Mouse (Mus musculus) bone marrow macrophage, adult 2 months (primary cell): ENCODE measurements around the gene Reln. TPM values are rescaled to one million over a fixed set of nuclear protein-coding genes. Genes with fewer than 3 reads are reported as not detected.

Experiments used
- H3K27ac ChIP-seq: 2 replicates; pipeline ENCODE4 v1.5.1; 2012; ENCODE audit warnings: low read depth, low read length; ENCODE audit not compliant: insufficient read depth
- H3K4me1 ChIP-seq: 2 replicates; pipeline ENCODE4 v1.6.1; 2012; ENCODE audit warnings: low read length; ENCODE audit not compliant: control insufficient read depth, insufficient read depth
- H3K4me3 ChIP-seq: 2 replicates; pipeline ENCODE4 v1.5.1; 2012; ENCODE audit warnings: mild to moderate bottlenecking, low read length, moderate library complexity; ENCODE audit not compliant: insufficient read depth
- CTCF ChIP-seq: IDR thresholded peaks from 2 replicates; pipeline ENCODE4 v1.5.1; 2012; ENCODE audit warnings: low read depth, mild to moderate bottlenecking, low read length, moderate library complexity
- POLR2A ChIP-seq: IDR thresholded peaks from 2 replicates; pipeline ENCODE4 v1.6.1; 2012; ENCODE audit warnings: mild to moderate bottlenecking, low read depth, low read length, borderline replicate concordance
- polyA plus RNA-seq: library from polyadenylated mRNA; stranded (reverse); fragments of >200 nt; gene quantifications from 2 replicates; pipeline ENCODE4 v1.2.4, GENCODE M21; 2012; ENCODE audit not compliant: missing spikeins, insufficient read depth, insufficient read length

Reln gene
- polyA plus RNA-seq, 1 experiment = not detected

DNA sequence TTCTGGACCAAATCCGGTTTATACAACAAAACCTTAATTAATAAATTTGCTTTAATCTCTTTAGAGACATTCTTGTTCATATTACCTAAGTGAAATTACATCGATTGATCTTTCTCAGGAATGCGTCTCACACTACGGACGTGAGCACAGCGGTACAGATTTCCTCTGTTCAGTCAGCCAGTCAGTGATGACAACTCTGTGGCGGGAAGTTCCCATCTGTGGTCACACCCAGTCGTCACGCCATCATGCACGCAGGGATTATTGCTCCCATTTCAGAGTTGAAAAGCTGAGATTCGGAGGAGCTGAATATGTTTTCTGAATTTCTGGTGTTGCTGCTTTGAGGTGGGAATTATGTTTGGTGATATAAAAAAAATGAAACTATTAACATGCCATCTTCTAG lies 316.1 kb downstream of the Reln start:
- H3K4me3 ChIP-seq = no peak overlapping the region
- TF ChIP-seq POLR2A (no peak), CTCF (no peak)
- H3K4me1 ChIP-seq = no peaks in the 10 kb centered on the region
- H3K27ac ChIP-seq = no peak overlapping the region

DNA sequence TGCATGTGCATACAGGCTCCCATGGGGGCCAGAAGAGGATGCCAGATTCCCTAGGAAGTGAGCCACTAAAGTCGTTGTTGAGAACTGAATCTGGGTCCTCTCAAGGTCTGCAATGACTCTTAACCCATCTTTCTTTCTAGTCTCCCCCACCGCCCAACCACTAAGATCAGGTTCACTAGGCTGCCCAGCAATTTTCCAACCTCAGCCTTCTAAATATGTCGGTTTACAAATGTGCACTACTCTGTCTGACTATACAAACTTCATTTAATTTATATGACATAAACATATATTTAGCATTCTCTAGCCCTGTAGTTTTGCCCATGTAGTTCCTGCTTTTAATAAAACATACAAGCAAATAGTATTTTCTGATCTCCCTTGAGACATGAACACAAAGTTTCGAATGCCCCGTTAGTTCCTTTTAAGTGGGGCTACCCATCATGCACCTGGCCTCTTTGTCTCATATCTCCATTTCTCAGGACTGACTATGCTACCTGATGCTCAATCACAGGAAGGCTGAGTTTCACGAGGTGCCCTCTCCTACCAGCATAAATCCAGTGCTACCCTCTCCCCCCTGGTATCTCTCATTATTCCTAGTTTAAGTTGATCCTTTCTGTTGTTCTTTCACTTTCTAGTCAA lies 317.1 kb downstream of the Reln start:
- TF ChIP-seq POLR2A (no peak), CTCF (no peak)
- no peak overlapping the region for H3K4me3 ChIP-seq
- no peak overlapping the region for H3K27ac ChIP-seq
- no peaks in the 10 kb centered on the region for H3K4me1 ChIP-seq

GRCm38 (mm10) chr5:22025746-22026145 lies 318.8 kb downstream of the Reln start:
- Histone ChIP-seq H3K27ac (no peak overlapping the region), H3K4me3 (no peak overlapping the region), H3K4me1 (no peaks in the 10 kb centered on the region)
- TF ChIP-seq POLR2A (no peak), CTCF (no peak)

- TF ChIP-seq CTCF = no peak
- no peak for TF ChIP-seq POLR2A
- Histone ChIP-seq H3K27ac (no peak overlapping the region), H3K4me3 (no peak overlapping the region), H3K4me1 (no peaks in the 10 kb centered on the region)
Observed at GRCm38 (mm10) chr5:22024108-22024507, 320.4 kb downstream of the Reln start.

GRCm38 (mm10) chr5:22017896-22018295 lies 326.6 kb downstream of the Reln start:
- Histone ChIP-seq H3K4me1 (no peaks in the 10 kb centered on the region), H3K27ac (no peak overlapping the region), H3K4me3 (no peak overlapping the region)
- TF ChIP-seq POLR2A (no peak), CTCF (no peak)

DNA sequence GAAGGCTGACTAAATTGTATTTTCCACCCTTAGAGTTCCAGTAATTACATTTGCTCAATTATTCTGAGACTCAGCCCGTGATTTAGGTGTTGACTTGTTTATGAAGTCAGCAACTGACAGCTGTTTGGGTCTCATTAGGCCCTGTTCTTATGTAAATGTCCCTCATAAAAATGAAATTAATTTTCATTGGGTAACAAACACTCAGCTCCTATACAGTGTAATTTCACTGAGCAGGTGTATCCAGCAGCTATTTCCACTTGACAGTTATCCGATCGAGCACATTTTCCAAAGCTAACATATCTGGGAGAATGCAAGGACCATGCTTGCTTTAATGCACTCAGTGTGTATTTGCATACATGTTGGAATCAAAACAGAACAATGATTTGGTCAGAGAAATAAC lies 330.0 kb downstream of the Reln start:
- H3K4me3 ChIP-seq = no peak overlapping the region
- TF ChIP-seq CTCF (no peak), POLR2A (no peak)
- H3K27ac ChIP-seq = no peak overlapping the region
- no peaks in the 10 kb centered on the region for H3K4me1 ChIP-seq

- TF ChIP-seq POLR2A (no peak), CTCF (no peak)
- no peaks in the 10 kb centered on the region for H3K4me1 ChIP-seq
- H3K4me3 ChIP-seq = no peak overlapping the region
- H3K27ac ChIP-seq = no peak overlapping the region
Observed at GRCm38 (mm10) chr5:22009142-22009541, 335.4 kb downstream of the Reln start.

- H3K4me3 ChIP-seq = no peak overlapping the region
- no peak for TF ChIP-seq CTCF
- H3K27ac ChIP-seq = no peak overlapping the region
- no peaks in the 10 kb centered on the region for H3K4me1 ChIP-seq
Observed at GRCm38 (mm10) chr5:22007304-22008059, 337.0 kb downstream of the Reln start.

DNA sequence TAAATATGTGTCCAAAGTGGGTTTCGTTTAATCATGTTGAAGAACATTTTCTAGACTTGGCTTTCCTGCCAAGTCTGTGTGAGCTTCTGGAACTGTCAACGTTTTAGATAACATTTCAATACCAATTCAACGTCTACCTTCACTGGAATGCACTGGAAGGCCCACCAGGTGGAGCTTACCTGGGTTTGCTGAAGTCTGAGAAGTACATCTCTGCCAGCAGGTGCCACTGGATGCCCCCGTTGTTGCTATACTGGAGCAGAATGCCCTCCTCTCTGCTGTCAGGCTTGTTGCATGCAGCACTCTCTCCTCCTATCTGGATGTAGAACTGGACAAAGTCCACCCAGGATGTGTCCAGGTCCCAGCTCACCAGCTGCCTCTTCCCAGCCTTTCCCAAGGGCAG lies 340.6 kb downstream of the Reln start:
- TF ChIP-seq POLR2A (no peak), CTCF (no peak)
- no peak overlapping the region for H3K4me3 ChIP-seq
- no peaks in the 10 kb centered on the region for H3K4me1 ChIP-seq
- H3K27ac ChIP-seq = no peak overlapping the region

DNA sequence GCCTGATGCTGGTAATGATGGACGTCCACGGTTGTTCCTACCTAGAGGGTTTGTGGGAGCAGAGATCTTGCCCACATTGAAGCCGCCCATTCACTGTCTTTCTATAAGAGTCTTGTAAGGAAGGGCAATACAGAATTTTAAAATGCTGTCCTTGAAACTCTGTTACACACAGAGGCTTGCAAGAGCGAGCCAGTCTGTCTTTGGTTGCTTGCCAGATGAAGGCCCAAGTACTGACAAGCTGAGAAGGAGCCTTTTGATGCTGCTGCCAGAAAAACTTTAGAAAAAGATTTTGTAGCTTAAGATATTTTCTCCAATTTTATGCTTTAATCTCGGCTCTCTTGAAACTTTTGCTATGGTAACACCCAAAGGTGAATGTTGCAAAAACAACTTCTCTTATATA lies 356.8 kb downstream of the Reln start:
- H3K27ac ChIP-seq = no peak overlapping the region
- H3K4me3 ChIP-seq = no peak overlapping the region
- no peaks in the 10 kb centered on the region for H3K4me1 ChIP-seq
- no peak for TF ChIP-seq POLR2A
- TF ChIP-seq CTCF = no peak
